Mouse (Mus musculus): ENCODE results near the gene Ltbp4. TPM values are rescaled to one million over a fixed set of nuclear protein-coding genes. Genes with fewer than 3 reads are reported as not detected.

Gene Ltbp4
- total RNA-seq, 2 experiments from 2014 or later: 52.3 to 57.5 TPM

DNA sequence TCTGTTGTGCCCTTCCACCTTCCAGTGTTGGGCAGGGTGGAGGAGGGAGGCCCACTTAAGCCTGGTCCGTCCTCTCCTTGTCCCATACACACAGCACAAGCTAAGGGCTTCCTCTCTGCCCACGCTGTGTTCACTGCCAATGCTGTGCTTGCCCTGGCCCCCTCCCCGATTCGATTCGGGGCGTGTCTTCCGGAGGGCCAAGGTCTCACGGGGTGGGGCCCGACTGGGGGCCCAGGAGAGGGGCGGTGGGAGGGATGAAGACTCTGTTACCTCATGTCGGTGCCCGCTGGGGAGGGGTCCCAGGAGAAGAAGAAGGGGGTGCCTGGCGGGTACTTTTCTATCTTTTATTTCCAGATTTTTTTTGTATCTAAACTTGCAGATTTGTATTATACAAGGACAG is 55.8 kb downstream of the Ltbp4 start:
- intact Hi-C loops (cut with DNase I): no loop called here
- no peak for DNase-seq (ENCODE audit: extremely low spot score in 1 of 2, low spot score in 2 of 2)

DNA sequence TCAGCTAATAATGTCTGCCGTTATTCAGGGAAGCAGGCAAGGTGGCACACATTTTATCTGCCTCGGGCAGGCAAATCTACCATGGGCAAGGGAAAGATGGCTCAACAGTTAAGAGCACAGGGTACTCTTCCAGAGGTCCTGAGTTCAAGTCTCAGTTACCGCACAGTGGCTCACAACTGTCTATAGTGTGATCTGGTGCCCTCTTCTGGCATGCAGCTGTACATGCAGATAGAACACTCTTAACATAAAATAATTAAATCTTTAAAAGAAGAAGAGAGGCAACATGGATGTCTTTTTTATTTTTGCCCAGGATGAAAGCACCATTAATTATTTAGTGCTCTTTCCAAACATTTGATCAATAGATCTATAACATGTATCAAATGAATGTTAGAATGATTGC is 60.3 kb downstream of the Ltbp4 start:
- intact Hi-C loops (cut with DNase I): no loop called here
- DNase-seq (ENCODE audit: extremely low spot score in 1 of 2, low spot score in 2 of 2): no peak

DNA sequence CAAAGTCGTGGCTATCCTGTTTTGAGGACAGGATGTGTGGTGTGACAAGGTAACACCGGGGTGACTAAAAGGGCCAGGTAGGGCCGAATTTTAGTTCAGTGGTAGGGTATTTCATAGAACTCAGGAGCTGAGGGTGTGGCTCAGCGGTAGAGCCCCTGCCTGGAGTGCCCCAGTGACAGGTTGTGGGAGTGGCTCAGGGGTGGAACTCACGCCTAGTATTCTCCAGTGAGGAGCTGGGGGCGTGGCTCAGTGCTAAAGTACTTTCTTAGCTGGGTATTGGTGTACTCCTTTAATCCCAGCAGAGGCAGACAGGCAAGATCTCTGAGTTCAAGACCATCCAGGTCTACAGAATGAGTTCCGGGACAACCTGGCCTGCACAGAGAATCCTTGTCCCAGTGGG is 61.5 kb downstream of the Ltbp4 start:
- intact Hi-C loops (cut with DNase I): no loop called here
- DNase-seq (ENCODE audit: extremely low spot score in 1 of 2, low spot score in 2 of 2): no peak

DNA sequence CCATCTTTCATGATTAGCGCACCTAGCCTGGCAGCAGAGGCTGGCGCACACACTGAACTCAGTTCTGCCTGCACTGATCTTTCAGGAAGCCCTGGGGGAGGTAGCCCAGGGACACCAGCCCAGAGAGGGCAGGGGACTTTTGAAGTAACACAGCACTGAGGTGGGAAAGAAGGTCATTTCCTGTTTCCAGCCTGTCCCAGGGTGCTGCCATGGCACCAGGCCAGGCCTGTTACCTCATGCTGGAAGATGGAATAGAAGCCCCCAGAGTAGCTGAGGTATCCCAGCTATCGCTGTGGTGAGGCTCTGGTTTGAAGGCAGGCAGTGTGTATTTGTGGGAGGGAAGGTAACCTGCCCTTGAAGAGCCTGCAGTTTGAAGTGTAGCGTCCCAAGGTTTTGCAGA is 62.6 kb downstream of the Ltbp4 start:
- no peak for DNase-seq (ENCODE audit: extremely low spot score in 1 of 2, low spot score in 2 of 2)
- intact Hi-C loops (cut with DNase I): no loop called here

DNA sequence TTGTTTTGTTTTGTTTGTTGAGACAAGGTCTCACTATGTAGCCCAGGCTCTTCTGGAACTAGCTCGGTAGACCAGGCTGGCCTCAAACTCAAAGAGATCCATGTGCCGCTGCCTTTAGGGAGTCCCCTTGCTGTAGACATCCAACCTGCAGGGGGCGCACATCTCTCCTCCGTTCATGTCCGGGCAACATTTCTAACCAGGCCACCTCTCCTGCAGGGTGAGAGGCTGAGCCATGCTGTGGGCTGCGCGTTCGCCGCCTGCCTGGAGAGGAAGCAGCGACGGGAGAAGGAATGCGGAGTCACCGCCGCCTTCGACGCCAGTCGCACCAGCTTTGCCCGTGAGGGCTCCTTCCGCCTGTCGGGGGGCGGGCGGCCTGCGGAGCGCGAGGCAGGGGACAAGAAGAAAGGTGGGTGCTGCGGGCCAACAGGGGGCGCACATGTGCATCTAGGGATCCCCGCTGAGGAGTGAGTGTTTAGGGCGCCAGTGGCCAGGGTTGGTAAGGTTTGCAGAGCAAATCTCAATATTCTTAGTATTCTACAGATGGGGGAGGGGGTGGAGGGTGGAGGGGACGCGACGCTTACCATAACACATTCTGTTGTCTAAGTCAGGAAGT is 63.6 kb downstream of the Ltbp4 start:
- DNase-seq (ENCODE audit: extremely low spot score in 1 of 2, low spot score in 2 of 2): peak in 1 of 2 experiments; percentile 62
- intact Hi-C loops (cut with DNase I): no loop called here

DNA sequence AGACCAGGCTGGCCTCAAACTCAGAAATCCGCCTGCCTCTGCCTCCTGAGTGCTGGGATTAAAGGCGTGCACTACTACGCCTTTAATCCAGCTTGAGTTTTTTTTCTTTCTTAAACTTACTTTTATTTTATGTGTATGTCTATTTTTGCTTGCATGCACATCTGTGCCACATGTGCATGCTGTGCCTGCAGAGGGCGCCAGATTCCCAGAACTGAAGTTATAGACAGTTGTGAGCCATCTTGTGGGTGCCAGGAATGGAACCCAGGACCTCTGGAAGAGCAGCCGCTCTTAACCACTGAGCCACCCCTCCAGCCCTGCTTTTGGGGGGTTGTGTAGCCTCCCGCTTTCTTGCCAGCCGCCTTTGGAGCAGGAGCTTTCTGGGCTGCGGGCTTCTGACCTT is 66.1 kb downstream of the Ltbp4 start:
- intact Hi-C loops (cut with DNase I): no loop called here
- no peak for DNase-seq (ENCODE audit: extremely low spot score in 1 of 2, low spot score in 2 of 2)

DNA sequence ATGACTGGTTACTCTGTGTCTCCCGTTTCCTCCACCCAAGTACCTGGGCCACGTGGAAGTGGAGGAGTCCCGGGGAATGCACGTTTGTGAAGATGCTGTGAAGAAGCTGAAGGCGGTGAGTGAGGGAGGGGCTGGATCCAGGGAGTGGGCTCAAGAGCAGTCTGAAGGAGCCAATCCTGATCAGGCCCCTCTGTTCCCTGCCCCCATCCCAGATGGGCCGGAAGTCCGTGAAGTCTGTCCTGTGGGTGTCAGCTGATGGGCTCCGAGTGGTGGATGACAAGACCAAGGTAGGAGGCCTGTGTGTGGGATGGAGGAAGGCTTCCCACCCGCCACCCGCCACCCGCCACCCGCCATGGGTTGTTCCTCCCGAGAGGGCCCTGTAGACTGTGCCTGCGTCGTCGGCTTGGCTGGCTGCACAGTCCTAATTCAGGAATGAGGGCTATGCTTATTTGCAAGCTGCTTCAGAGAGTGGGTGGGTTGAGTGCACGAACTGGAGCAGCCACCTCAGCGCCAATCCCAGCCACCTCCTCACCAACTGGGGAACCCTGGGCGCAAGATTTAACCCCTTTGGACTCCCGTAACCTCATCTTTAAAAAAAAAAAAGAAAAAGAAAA is 70.9 kb downstream of the Ltbp4 start:
- DNase-seq (ENCODE audit: extremely low spot score in 1 of 2, low spot score in 2 of 2): peak; percentile 57 to 75
- intact Hi-C loops (cut with DNase I): no loop called here

DNA sequence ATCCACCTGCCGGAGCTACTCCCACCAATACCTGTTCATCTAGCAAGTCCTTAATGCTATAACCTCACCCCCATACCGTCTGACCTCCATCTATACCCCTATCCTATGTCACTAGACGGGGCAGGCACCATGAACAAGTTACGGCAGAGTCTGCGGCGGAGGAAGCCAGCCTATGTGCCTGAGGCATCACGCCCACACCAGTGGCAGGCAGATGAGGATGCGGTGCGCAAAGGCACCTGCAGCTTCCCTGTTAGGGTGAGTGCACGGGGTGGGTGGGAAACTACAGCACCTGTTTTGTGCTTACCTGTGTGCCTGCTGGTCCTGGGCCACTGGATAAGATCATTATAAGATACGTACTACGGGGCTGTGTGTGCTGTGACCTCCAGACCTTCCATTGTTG is 72.7 kb downstream of the Ltbp4 start:
- no peak for DNase-seq (ENCODE audit: extremely low spot score in 1 of 2, low spot score in 2 of 2)
- intact Hi-C loops (cut with DNase I): no loop called here

DNA sequence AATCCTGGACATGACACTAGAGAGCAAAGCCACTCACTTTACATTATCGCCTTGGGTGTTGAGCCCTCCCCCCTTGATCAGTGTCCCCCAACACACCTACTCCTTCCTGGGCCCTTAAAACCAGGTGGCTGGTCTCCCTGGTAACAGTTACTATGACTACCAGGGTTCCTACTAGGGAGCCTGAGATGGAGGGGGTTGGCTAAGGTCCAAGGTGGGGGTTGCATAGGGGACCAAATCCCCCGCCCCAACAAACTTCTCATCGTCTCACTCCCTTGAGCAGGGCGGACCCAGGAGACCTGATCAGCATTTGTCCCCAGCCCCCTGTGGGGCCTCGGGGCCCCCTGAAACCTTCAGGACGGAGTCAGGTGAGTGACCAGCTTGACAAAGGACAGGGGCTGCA is 75.6 kb downstream of the Ltbp4 start:
- peak in 1 of 2 experiments; percentile 58 for DNase-seq (ENCODE audit: extremely low spot score in 1 of 2, low spot score in 2 of 2)
- intact Hi-C loops (cut with DNase I): no loop called here

DNA sequence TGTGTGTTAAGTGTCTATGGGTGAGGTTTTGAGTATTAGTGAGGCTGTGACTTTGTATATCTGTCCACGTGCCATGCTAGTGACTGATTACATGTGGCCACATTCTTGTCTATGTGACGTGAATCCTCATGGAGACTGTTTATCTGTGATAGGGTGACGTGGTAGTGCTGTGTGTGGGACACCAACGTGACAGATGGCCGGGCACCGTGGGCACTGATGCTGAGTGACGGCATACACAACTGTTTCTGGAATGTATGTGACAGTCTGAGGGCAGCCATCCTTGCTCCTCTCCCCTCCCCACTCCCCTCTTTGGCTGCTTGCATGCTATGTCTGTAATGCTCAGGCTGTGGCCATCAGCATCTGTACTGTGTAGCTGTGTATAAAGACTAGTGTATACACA is 76.6 kb downstream of the Ltbp4 start:
- intact Hi-C loops (cut with DNase I): no loop called here
- DNase-seq (ENCODE audit: extremely low spot score in 1 of 2, low spot score in 2 of 2): no peak

DNA sequence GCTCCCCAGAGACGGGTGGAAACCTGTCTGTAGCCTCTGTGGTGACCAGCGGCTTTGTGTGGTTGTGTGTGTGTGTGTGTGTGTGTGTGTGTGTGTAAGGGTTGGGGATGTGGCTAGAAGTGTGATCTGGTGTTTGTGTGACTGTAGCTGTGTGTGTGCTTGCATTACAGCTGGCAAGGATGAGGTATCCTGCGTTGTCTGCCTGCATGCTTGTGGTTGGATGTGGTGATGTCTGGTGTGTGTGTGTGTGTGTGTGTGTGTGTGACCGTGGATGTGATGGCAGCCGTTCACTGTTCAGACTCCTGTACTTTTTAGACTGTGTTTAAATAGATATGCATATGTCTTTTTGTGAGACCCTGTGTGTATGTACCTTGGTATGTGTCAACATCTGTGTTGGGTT is 77.7 kb downstream of the Ltbp4 start:
- intact Hi-C loops (cut with DNase I): no loop called here
- DNase-seq (ENCODE audit: extremely low spot score in 1 of 2, low spot score in 2 of 2): no peak

DNA sequence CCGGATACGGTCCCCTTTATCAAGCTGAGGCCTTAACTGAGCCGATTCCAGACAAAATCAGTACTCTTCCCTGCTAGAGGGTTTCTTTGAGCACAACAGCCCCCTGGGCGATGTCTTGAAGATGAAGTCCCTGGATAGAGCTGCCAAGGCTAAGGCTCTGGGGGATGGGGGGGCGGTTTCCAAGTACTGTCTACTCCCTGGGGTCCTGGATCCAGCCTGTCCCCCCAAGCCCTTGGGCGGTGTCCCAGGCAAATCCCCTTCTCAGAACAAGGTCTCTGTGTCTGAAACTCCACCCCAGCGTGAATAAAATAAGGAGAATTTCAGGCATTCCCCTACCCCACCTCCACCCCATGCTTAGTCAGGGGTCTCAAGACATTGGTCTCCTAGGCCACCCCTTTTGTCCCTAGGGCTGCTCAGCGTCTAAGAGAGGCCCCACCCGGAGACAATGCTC is 78.2 kb downstream of the Ltbp4 start:
- intact Hi-C loops (cut with DNase I): no loop called here

DNA sequence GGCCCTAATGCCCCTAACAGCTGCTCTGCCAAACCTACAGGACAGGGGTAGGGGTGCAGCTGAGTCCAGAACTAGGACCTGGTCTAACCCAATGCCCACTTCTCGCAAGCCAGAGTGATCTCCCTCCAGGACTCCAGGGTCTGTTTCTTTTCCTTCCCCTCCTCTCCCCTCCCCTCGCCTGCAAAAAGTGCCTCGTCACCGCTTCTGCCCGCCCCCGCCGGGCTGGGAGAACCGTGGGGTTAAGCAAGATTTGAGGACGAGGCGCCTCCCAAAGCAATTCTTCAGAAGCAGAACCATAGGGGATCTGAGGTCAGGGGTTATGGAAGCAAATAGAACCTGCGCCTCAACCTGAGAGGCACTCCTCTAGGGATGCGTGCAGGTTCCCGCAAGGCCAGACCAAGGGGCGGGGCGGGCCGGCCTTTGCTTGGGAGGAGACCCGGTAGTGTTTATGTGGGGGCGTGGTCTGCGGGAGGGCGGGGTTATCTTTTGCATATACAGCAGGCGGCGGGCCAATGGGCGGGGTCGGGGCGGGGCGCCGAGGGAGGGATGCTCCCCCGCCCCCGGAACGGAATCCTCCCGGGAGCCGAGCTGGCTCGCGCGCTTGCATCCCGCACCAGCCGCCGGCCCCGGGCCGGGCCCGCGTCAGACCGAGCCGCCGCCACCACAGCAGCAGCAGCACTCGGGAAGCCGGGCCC is 79.1 kb downstream of the Ltbp4 start, which contains the start of gene Numbl:
TSS of gene Numbl (plus strand) at position 229 of the 695 bp plus-strand sequence.
- intact Hi-C loops (cut with DNase I): no loop called here
- peak; percentile 80 to 96 for DNase-seq (ENCODE audit: extremely low spot score in 1 of 2, low spot score in 2 of 2)

More for the DNA sequence above, 78.2 kb downstream of the Ltbp4 start:
- DNase-seq (ENCODE audit: extremely low spot score in 1 of 2, low spot score in 2 of 2): peak in 1 of 2 experiments; percentile 62

DNA sequence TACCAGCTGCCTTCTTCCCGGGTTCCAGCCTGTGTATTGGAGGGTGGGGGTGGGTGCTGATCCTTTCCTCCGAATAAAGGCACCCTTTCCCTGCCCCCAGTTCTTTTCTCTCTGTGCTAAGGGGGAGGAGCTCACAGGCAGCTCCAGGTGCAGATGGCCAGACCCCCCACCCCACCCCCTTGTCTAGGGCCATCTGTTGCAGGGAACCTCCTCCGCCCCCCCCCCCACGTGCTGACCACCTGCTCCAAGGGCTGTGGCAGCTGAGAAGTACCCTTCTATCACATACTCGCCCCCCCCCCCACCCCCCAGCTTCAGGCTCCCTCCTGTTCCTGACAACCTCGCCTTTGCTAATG is 79.7 kb downstream of the Ltbp4 start:
- intact Hi-C loops (cut with DNase I): no loop called here
- DNase-seq (ENCODE audit: extremely low spot score in 1 of 2, low spot score in 2 of 2): peak in 1 of 2 experiments; percentile 59

DNA sequence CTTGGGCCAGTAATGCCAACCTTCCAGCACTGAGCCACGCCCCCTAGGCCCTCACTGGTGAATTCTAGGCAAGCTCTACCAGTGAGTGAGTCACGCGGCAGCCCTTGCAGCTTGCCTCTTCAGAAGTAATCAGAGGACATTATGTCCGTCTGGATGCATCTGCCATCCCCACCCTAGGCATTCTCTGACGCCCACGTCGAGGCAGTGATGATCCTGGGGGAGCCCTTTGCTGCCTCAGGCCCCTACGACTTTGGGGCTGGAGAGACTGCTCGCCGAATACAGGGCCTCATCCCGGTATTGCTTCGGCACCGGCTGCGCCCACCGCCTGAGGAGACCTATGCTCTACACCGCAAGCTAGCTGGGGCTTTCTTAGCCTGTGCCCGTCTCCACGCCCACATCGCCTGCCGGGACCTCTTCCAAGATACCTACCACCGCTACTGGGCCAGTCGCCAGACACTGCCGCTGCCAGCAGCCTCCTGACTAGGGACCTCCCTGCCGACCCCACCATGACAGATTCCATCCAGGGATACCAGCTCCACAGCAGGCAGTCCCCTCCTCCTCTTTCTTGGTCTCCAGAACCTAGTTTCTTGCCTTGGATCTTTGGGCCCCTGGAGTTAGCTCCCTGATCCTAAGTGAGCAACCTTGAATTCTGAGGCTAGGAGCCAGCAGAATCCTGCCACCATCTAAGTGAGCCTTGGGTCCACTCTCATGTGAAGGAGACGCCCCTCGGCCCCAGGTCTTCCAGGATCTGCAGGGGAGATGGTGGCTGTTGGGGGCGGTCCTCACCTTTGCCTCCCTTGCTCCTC is 80.2 kb downstream of the Ltbp4 start:
- peak; percentile 56 to 85 for DNase-seq (ENCODE audit: extremely low spot score in 1 of 2, low spot score in 2 of 2)
- intact Hi-C loops (cut with DNase I): no loop called here

DNA sequence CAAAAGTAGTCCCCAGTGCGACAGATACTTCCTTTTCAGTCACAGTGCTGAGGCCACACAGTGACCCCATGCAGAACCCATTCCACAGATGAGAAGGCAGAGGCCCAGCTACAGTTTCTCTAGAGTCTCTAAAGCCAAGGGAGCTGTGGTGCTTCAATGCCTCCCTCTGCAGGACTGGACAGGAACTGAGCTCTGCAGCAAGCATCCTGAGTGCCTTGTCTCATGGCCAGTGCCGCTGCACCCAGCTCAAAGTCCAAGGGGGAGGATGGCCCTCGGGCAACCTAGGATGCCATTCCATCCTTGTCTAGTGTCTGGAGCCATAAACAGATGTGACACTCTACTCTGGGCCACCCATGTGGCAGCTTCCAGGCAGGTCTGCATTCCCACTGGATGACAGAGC is 81.8 kb downstream of the Ltbp4 start:
- intact Hi-C loops (cut with DNase I): no loop called here
- no peak for DNase-seq (ENCODE audit: extremely low spot score in 1 of 2, low spot score in 2 of 2)

All from left cerebral cortex, postnatal 10 days (tissue).